Mouse (Mus musculus): ENCODE data around the gene Marcksl1. TPM values are rescaled to one million over a fixed set of nuclear protein-coding genes. Genes with fewer than 3 reads are reported as not detected.
"Not testable (repeated sequence)": the region's sequence is repeated elsewhere in the genome, so short reads cannot be mapped to it uniquely, and the experiment has no call there.

The Marcksl1 gene
- total RNA-seq, 2 experiments from 2014 or later = 63.2 to 63.9 TPM

DNA sequence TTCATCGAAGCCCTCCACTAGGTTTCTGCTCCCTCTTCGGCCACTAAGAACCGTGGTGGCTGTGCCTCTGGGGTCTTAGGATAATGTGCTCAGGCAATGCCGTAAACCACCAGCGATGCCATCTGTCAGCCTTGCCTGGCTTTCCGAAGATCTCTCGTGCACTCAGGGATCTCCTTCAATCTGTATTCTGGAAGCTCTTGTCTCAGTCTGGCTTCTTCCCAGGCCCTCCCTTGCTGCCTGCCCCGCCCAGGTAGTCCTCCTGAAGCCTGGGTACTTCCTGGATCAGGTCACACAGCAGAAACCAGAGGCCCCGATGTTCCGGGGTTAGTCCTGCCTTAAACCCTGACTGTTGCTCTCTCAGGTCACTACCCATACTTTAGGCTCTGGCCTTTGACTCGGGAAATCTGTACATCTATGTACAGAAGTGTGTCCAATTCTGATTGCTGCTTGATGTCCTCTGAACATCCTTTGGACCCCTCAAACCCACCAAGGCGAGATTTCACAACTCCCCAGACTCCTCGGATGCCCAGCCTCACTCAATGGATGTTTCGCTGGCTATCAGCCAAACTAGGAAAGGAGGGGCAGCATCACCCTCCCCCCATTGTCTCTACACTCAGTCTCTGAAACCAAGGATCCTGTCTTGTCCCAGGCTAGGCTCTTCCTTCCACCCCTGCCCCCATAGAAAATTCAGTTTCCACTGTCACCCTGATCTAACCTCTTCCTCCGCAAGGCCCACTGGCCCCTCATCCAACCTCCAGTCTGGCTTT lies 4.4 kb upstream of the Marcksl1 start:
- DNase-seq (ENCODE audit: low spot score in 2 of 2) = no peak

DNA sequence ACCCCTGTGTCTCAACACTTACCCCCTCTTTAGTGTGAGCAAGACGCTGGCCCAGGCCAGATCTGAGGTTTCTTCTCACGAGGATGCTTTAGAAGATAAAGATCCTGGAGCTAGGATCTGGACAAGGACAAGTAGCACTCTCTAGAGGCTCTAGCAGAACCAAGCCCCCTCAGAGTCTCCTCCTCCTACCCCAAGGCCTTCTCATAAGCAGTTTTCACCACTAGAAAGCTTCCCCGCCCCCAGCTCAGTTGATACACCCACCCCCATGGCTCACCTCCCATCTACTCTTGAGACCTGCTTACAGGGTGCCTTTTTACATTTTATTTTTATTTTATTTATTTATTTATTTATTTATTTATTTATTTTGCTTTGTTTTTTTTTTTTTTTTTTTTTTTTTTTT lies 3.7 kb upstream of the Marcksl1 start:
- no peak for DNase-seq (ENCODE audit: low spot score in 2 of 2)

DNA sequence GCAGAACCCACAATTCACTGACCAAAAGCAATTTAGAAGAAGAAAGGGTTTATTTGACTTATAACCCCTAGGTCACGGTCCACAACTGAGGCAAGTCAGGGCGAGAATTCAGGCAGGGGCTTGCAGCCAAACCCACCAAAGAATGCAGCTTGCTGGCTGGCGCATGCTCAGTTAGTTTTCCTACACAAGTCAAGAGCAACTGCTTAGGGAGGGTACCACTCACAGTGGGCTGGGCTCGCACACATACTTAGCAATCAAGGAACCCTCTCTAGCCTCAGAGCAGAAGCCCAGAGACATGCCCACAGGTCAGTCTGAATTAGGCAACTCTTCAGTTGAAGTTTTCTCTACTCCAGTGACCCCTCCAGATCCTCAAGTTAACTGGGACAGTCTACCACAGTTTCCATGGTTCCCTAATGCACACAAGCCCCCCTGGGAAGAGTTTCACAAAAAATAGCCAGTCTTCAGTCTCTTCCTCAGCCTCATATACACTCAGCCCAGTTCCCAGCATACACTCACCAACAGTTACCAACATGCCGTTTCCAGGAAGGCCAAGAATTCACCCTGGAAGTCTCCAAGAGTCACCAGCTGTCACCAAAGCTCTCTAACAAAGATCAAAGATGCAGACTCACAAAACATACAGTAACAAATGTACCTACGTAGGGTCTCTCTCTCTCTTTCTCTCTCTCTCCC lies 2.5 kb upstream of the Marcksl1 start:
- DNase-seq (ENCODE audit: low spot score in 2 of 2) = no peak

DNA sequence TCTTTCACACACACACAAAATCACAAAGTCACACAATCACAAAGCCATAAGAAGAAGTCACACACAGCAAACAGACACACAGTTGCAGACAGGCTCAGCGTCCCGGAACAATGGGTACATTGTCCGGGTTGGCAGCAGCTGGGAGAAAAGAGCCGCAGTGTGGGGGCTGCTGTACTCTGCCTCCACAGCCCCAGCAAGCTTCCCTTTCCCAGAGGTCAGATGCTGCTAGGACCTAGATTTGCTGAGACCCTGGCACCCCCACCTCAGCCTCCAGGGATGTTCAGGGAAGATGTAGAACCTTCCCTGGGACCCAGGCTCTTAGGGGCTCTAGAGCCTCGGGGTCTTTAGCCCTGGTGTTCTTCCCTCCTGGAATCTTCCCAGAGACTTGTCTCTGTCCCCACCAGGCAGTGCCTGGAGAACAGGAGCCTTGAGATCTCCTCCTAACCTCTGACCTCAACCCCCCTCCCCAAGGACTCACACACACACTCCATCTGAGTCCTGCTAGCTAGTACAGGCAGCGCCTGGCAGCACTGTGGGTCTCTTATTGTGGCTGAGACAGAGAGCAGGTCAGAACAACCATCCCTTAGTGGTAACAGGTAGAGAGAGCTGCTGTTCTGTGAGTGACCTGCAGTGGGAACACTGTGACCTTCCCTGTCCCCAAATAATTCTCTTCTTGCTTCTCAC lies 1.8 kb upstream of the Marcksl1 start:
- no peak for DNase-seq (ENCODE audit: low spot score in 2 of 2)

DNA sequence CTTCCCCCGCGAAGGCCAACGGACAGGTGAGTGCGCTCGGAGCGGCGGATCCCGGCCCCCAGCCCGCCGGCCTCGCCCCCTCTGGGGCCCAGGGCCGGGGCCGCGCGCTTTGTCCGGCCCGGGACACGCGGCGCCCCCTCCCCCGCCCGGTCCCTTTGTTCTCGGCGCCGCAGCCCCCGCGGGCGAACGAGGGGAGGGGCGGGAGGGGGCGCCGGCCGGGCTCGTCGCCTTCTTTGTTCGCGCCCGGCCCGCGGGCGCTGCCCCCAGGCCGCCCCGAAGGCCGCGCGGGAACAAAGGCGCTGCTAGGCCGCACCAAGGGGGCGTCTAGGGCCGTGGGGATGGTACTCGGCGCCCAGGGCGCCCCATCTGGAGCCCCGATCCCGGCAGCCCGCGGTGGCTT lies 510 bp downstream of the Marcksl1 start:
- no peak for DNase-seq (ENCODE audit: low spot score in 2 of 2)

DNA sequence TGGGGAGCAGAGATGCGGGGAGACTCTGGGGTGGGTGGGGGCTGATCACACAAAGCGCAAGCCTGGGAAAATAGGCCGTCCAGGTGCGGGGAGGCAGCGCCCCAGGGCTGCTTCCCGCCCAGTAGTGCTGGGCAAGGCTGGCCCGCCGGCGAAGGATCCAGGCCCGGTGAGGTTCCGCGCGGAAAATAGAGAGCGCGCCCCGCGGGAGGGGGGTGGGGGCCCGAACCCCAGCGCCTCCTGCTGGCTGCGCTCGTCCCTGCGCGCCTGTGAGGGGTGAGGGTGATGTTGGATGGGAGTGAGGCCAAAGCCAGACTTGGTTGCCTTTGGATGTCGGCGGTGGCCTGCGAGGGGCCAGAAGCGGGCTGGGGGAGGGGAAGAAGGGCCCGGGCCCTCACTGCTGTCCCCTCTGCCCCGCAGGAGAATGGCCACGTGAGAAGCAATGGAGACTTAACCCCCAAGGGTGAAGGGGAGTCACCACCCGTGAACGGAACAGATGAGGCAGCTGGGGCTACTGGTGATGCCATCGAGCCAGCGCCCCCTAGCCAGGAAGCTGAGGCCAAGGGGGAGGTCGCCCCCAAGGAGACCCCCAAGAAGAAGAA lies 1.0 kb downstream of the Marcksl1 start:
- DNase-seq (ENCODE audit: low spot score in 2 of 2) = peak; percentile 58 to 72

DNA sequence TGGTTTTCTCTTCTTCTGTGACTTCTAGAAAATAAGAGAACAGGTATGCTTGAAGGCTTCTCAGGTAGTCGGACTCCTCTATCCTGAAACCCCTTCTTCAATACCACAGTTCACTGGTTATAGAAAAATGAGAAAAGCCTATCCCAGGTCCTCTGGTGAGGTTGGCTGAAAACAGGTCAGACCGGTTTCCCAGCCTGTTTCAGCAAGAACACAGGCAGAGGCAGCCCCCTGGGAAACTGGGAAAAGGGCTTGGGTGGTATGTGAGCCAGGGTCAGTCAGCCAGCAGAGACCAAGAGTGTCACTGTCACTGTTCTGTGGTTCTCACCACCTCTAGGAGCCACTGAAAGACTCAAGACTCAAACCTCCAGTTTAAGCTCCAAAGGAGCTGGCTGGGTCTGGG lies 3.5 kb downstream of the Marcksl1 start:
- no peak for DNase-seq (ENCODE audit: low spot score in 2 of 2)

DNA sequence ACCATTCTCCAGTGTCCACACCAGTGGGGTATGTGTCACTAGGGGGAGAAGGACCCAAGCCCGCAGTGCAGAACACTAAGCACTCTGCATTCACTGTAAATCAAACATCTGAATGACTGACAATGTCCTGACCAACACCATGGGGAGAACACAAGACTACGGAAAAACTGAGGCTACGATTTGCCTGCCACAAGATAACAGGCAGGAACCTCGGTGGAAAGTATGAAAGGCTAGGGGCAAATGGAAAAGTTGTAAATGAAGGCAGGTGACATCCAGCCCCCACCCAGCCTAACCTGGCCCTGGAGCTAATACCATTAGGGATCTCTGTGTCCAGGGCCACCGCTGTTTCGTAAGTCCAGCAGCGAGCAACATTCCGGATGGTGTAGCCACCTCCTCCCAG lies 5.1 kb downstream of the Marcksl1 start:
- no peak for DNase-seq (ENCODE audit: low spot score in 2 of 2)

DNA sequence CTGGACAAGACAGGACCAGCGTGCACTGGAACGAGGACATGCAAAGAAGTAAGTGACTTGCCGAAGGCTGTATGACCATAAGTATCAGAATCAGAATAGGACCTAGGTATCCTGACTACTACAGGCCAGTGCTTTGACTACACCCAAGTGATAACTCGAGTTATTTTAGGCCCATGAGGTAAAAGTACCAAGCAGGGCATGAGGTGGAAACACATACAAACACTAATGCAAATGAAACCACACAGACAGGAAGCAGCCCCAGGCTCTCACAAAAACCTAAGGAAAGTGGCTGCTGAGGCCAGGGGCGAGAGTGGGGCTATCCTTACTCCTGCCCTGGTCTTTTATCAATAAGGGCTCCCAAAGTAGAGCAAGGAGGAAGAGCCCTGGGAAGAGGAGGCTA lies 12.0 kb downstream of the Marcksl1 start:
- no peak for DNase-seq (ENCODE audit: low spot score in 2 of 2)

DNA sequence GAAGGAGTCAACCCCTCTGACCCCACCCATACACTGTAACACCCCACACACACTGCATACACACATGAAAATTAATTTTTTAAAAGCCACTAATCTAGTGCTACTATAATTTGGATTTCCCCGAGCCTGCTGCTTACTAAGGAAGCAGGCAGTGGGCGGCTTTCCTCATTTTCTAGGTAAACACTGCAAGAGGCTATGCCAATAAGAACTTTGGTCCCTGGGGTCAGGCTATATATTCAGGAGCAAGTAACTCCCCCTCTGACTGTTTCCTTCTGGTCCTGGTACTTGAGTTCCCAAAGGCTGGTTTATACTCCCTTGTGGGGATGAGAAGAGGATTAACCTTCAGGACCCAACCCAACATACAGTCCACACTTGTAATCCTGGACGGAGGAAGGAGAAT lies 12.5 kb downstream of the Marcksl1 start:
- DNase-seq (ENCODE audit: low spot score in 2 of 2) = no peak

DNA sequence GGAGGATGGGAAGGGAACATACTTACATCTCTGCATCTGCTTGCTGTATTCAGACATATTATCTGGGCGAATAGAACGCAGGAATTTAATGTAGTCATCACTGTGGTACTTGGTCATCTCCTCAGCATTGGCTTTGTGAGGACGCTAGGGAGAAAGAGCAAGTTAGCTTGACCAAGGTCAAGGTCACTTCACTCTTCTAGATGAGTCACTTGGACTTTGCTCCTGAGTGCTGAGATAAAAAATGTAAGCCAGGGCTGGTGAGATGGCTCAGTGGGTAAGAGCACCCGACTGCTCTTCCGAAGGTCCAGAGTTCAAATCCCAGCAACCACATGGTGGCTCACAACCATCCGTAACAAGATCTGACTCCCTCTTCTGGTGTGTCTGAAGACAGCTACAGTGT lies 15.5 kb downstream of the Marcksl1 start:
- not testable (repeated sequence) for DNase-seq (ENCODE audit: low spot score in 2 of 2)

DNA sequence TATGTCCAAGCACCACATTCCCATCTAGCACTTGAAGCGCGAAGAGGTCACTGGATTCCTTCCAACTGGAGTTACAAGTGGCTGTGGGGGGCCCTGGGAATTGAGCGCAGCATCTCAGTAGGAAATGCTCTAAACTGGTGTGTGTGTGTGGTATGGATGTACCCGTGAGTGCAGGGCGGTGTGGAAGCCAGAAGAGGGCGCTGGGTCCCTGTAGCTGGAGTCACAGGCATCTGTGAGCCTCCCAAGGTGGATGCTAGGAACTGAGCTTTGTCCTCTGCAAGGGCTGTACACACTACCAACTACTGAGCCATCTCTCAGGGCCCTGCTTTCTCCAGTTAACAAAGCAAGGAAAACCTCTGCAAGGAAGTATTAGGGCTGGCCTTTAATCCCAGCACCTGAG lies 26.6 kb downstream of the Marcksl1 start:
- peak in 1 of 2 experiments; percentile 17 for DNase-seq (ENCODE audit: low spot score in 2 of 2)

DNA sequence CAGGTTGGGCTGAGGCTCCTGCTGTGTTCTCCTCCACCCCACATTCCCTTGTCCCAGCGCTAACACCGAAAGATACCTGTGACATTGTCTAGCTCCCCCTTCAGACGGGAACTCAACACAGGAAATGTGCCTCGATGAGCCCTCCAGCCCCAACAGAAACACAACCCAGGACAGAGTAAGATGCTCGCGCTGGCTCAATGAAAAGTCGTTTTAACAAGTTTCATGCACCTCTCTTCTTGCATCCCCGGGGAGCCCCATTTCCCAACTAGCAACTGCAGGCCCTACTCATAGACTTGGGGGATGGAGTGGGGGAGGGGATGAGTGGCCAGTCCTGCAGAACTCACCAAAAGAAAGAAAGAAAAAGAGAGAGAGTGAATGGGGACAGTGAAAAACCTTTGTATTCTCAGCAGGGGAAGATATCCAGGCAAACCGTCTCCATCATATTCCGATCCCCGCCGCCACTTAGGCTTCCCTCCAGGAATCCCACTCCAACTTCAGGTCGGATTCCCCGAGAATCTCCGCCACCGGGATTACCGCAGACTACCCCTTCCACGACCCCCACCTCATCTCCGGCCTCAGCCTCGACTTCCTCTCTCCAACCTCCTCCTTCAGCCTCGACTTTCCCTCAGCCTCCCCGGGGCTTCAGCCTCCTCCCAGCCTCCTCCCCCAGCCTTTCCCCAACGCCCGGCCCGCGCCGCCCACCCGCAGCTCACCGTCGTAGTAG lies 28.6 kb downstream of the Marcksl1 start:
- peak in 1 of 2 experiments; percentile 18 for DNase-seq (ENCODE audit: low spot score in 2 of 2)

DNA sequence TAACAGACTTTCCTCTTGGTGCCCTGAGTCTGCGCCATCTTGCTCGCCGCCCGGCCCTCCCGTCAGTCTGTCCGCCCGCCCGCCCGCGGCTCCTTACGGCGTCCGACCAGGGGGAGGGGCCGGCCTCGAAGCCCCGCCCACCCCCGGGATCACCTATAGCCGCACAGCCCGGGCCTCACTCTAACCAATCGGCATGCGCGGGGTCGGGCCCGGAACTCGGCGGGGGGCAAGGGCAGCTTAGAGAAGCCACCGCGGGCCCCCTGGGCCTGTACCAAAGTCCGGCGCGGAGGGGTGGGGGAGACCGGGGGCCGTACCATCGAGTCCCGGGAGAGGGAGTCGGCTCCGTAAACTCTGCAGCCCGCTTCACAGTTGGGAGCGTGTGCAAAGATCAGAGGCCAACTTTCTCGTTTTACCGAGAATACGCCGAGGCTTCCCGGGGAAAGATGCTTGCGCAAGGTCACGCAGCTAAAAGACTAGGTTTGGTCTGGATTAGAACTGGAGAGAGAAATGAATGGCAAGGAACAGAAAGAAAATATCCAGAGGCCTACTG lies 29.3 kb downstream of the Marcksl1 start, which contains the start of gene Hdac1:
Gene Hdac1 (minus strand): TSS at position 122 of the 550 bp plus-strand sequence.
- peak; percentile 97 to 98 for DNase-seq (ENCODE audit: low spot score in 2 of 2)

DNA sequence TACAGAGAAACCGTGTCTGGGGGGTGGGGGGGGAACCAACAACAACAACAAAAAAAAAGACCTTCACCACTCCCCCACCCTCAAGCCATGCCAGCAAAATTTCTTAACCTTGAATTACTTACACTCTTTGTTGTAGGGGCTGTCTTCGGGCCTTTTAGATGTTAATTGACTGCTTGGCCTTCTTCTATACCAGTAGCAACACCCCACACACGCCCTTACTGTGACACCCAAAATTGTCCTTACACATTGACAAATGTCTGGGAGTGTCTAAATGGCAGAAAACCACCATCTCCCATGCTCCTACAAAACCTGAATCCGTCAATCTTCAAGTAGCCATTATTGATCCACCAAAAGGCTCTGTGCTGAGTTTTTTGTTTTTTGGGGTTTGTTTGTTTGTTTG lies 30.7 kb downstream of the Marcksl1 start:
- DNase-seq (ENCODE audit: low spot score in 2 of 2) = no peak

DNA sequence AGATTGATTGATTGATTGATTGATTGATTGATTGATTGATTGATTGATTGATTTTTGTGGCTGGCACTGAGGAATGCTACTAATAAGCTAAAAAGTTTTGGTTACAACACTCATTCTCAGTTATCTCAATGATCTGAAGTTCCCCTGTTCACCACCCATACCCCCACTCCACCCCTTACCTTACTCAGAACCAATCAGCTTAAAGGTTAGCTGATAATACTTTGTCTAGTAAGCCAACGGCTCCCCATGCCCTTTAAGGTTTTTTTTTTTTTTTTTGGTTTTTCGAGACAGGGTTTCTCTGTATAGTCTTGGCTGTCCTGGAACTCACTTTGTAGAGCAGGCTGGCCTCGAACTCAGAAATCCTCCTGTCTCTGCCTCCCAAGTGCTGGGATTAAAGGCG lies 34.2 kb downstream of the Marcksl1 start:
- DNase-seq (ENCODE audit: low spot score in 2 of 2) = not testable (repeated sequence)

DNA sequence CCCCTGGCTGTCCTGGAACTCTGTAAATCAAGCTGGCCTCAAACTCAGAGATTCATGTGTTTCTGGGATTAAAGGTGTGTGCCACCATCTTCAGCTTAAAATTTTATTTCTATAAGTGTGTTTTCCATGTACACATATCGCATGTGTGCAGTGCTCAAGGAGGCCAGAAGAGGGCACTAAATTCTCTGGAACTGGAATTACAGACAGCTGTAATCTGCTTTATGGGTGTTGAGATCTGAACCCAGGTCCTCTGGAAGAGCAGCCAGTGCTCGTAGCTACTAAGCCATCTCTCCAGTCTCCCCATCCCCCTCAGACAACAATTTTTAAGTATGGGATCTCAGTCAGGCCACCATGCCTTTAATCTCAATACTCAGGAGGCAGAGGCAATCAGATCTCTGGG lies 35.9 kb downstream of the Marcksl1 start:
- no peak for DNase-seq (ENCODE audit: low spot score in 2 of 2)

DNA sequence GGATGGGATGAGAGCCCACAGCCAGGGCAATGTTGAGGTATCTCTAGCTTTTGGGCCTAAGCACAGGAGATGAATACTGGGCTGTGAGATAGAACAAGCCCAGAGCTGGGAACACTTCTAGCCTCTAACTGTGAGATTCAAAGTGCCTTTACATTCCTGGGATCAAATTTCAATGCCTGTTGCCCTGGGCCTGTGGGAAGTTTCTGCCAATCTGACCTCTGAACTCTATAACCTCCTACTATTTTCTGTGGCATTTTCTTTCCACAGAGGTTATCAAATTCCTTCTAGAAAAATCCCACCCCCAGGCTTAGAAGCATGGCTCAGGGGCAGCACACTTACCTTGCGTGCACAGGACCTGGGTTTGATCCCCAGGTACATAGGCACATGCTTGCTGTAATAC lies 36.9 kb downstream of the Marcksl1 start:
- no peak for DNase-seq (ENCODE audit: low spot score in 2 of 2)

DNA sequence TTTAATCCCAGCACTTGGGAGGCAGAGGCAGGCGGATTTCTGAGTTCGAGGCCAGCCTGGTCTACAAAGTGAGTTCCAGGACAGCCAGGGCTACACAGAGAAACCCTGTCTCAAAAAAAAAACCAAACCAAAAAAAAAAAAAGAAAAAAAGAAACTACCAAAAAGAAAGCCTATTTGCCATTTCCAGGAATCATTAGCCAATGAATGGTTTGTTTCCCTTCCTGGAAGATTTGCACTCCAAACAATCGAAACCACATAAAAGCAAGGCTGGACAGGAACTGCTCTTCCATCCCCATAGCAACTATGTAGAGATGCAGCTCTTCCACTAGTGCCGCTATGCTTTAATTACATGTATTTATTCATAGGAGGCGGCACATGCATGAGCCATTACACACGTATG lies 41.1 kb downstream of the Marcksl1 start:
- DNase-seq (ENCODE audit: low spot score in 2 of 2) = not testable (repeated sequence)

DNA sequence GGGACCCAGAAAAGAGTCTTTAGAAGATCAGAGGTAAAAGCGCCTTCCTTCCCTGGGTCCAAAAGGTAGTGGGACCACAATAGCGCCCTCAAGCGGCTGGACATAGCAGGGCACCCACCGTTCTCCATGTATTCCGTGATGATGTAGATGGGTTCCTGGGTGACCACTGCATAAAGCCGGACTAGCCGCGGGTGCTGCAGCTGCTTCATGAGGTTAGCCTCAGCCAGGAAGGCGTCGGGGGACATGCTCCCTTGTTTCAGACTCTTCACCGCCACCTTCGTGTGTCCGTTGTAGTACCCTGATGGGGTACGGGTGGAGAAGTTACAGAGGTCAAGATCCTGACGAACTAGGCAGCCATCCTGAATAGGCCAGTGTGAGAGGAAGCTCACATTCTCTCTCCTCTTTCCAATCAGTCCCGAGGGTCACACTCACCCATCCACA lies 42.1 kb downstream of the Marcksl1 start:
- DNase-seq (ENCODE audit: low spot score in 2 of 2) = peak in 1 of 2 experiments; percentile 40
